Mouse (Mus musculus): ENCODE results near the gene Tcf20. TPM values are rescaled to one million over a fixed set of nuclear protein-coding genes. Genes with fewer than 3 reads are reported as not detected.

Gene Tcf20
- total and polyA plus RNA-seq, 3 experiments, result 24.2 to 146 (median 128) TPM

DNA sequence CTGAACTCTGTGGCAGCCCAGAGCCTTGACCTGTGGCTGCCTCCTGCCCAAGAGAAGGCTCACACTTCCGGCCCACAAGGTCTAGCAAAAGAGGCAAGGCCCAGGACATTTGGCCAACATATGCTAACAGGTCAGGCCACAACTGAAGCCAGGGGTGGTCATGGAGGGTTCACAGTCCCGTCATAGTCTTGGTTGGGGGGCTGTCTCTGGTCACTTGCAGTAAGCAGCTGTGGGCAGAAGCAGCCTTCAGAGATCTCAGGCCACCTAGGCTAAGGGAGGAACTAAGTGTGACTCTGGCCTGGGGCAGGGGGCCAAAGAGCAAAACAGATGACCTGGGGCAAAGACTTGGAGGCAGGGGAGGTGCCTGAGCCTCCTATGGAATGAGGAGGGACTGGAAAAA lies 77.1 kb downstream of the Tcf20 start:
- DNase-seq (ENCODE audit: low spot score), result no peak
- peaks cover 46% of the 10 kb centered on the region for H3K27me3 ChIP-seq (ENCODE audit: insufficient read depth, low read length)
- no peak for ATAC-seq (ENCODE audit: extremely low read depth, insufficient number of reproducible peaks, low FRiP score, poor library complexity, severe bottlenecking)

DNA sequence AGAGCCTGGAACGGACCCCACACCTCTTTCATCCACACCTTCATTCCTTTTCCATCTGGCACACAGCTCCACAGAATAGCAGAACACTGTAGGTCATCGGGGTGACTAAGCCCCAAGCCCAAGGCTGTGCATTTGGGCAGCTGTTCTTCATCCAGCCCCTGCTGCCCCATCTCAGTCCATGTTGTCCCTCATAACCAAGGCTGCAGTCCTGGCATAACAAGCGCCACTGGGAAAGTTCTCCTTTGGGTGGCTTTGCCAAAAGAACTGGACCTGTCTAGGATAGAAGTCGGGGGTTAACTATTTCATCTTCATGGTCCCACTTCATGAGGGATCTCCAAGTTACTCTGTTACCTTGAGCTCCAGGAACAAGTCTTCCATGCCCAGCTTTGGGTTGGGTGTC lies 77.9 kb downstream of the Tcf20 start:
- peaks cover 4% of the 10 kb centered on the region for H3K36me3 ChIP-seq (replicated peaks)
- no peak for ATAC-seq (ENCODE audit: extremely low read depth, insufficient number of reproducible peaks, low FRiP score, poor library complexity, severe bottlenecking)
- TF ChIP-seq GATA1 (IDR thresholded peaks at IDR 0.05; ENCODE audit: borderline replicate concordance, low read length) (no peak), GATA2 (IDR thresholded peaks at IDR 0.05; ENCODE audit: borderline replicate concordance, low read depth, low read length) (no peak), TAL1 (conservative IDR thresholded peaks at IDR 0.05; ENCODE audit: low read depth, low read length) (no peak), CTCF (IDR thresholded peaks at IDR 0.05; ENCODE audit: low read depth, low read length) (no peak), POLR2AphosphoS5 (IDR thresholded peaks at IDR 0.05; ENCODE audit: insufficient replicate concordance, low read depth, low read length) (no peak)
- peaks cover 9% of the 10 kb centered on the region for H3K4me1 ChIP-seq (ENCODE audit: insufficient read depth, low read depth, low read length)
- H3K9me3 ChIP-seq (replicated peaks), result no peaks in the 10 kb centered on the region
- no peak overlapping the region for H3K4me3 ChIP-seq (ENCODE audit: low read depth, low read length)
- no peak for DNase-seq (ENCODE audit: low spot score)
- H3K27me3 ChIP-seq (ENCODE audit: insufficient read depth, low read length), result peaks cover 46% of the 10 kb centered on the region

More for the DNA sequence above, 77.1 kb downstream of the Tcf20 start:
- no peak overlapping the region for H3K4me3 ChIP-seq (ENCODE audit: low read depth, low read length)
- no peaks in the 10 kb centered on the region for H3K9me3 ChIP-seq (replicated peaks)
- no peak for TF ChIP-seq TAL1 (conservative IDR thresholded peaks at IDR 0.05; ENCODE audit: low read depth, low read length)
- no peak for TF ChIP-seq GATA2 (IDR thresholded peaks at IDR 0.05; ENCODE audit: borderline replicate concordance, low read depth, low read length)
- no peak for TF ChIP-seq GATA1 (IDR thresholded peaks at IDR 0.05; ENCODE audit: borderline replicate concordance, low read length)
- no peak for TF ChIP-seq POLR2AphosphoS5 (IDR thresholded peaks at IDR 0.05; ENCODE audit: insufficient replicate concordance, low read depth, low read length)
- TF ChIP-seq CTCF (IDR thresholded peaks at IDR 0.05; ENCODE audit: low read depth, low read length), result no peak
- peaks cover 11% of the 10 kb centered on the region for H3K4me1 ChIP-seq (ENCODE audit: insufficient read depth, low read depth, low read length)
- H3K36me3 ChIP-seq (replicated peaks), result no peaks in the 10 kb centered on the region

- Histone ChIP-seq H3K9me3 (replicated peaks) (no peaks in the 10 kb centered on the region), H3K36me3 (replicated peaks) (peaks cover 16% of the 10 kb centered on the region), H3K27me3 (ENCODE audit: insufficient read depth, low read length) (peaks cover 44% of the 10 kb centered on the region), H3K4me1 (ENCODE audit: insufficient read depth, low read depth, low read length) (peaks cover 4% of the 10 kb centered on the region; the same call in 1 of the 2 replicates), H3K4me3 (ENCODE audit: low read depth, low read length) (no peak overlapping the region)
- ATAC-seq (ENCODE audit: extremely low read depth, insufficient number of reproducible peaks, low FRiP score, poor library complexity, severe bottlenecking), result no peak
- TF ChIP-seq GATA1 (IDR thresholded peaks at IDR 0.05; ENCODE audit: borderline replicate concordance, low read length) (no peak), CTCF (IDR thresholded peaks at IDR 0.05; ENCODE audit: low read depth, low read length) (no peak), POLR2AphosphoS5 (IDR thresholded peaks at IDR 0.05; ENCODE audit: insufficient replicate concordance, low read depth, low read length) (no peak), GATA2 (IDR thresholded peaks at IDR 0.05; ENCODE audit: borderline replicate concordance, low read depth, low read length) (no peak), TAL1 (conservative IDR thresholded peaks at IDR 0.05; ENCODE audit: low read depth, low read length) (no peak)
- DNase-seq (ENCODE audit: low spot score), result no peak
These were observed 79.2 kb downstream of the Tcf20 start for GRCm38 (mm10) chr15:82908521-82908920.

DNA sequence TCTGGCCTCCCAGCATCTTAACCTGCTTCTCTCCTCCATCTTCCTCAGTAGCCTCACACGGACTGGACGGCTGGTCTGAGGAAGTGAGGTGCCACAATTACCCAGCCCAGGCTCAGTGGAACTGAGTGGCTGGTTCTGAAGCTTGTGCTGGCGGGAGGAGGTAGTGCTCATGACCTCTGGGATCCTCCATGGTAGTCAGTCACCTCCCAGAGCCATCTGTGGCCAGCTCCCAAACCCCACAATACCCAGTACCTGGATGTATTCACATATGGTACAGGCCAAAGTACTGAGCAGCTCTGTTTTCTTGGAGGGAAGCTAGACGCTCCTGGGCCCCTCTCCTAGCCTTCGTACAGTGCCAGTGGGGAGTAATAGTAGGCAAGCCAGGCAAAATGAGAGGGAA lies 80.4 kb downstream of the Tcf20 start:
- H3K4me3 ChIP-seq (ENCODE audit: low read depth, low read length), result no peak overlapping the region
- TF ChIP-seq CTCF (IDR thresholded peaks at IDR 0.05; ENCODE audit: low read depth, low read length) (no peak), GATA2 (IDR thresholded peaks at IDR 0.05; ENCODE audit: borderline replicate concordance, low read depth, low read length) (no peak), POLR2AphosphoS5 (IDR thresholded peaks at IDR 0.05; ENCODE audit: insufficient replicate concordance, low read depth, low read length) (no peak)
- no peak for ATAC-seq (ENCODE audit: extremely low read depth, insufficient number of reproducible peaks, low FRiP score, poor library complexity, severe bottlenecking)
- H3K9me3 ChIP-seq (replicated peaks), result no peaks in the 10 kb centered on the region
- peaks cover 4% of the 10 kb centered on the region; the same call in 1 of the 2 replicates for H3K4me1 ChIP-seq (ENCODE audit: insufficient read depth, low read depth, low read length)
- H3K27me3 ChIP-seq (ENCODE audit: insufficient read depth, low read length), result peaks cover 35% of the 10 kb centered on the region
- no peak for DNase-seq (ENCODE audit: low spot score)
- H3K36me3 ChIP-seq (replicated peaks), result peaks cover 28% of the 10 kb centered on the region

DNA sequence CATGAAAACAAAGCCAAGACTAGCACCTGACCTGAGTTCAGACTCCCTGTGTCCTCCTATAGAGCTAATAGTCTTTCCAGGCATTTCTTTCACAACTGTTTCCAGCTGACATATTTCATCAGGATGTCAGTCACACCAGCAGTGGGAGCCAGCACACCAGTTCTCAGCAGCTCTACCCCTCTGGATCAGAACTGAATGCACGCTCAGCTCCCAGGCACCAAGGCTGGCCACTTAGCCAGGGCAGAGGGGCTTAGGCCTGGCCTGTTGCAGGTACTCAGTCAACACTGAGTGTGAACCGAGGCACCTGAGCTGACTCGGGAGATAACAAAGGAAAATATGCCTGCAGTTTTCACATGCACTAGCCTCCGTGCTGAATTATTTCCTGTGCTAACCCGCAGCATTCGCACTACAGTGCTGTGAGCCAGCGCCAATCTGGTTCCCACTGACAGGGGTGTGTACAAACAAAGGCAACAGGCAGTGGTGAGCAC lies 81.1 kb downstream of the Tcf20 start:
- H3K27me3 ChIP-seq (ENCODE audit: insufficient read depth, low read length), result peaks cover 30% of the 10 kb centered on the region
- no peak for ATAC-seq (ENCODE audit: extremely low read depth, insufficient number of reproducible peaks, low FRiP score, poor library complexity, severe bottlenecking)

GRCm38 (mm10) chr15:82905431-82906395 lies 82.0 kb downstream of the Tcf20 start:
- TF ChIP-seq TAL1 (conservative IDR thresholded peaks at IDR 0.05; ENCODE audit: low read depth, low read length) (no peak), CTCF (IDR thresholded peaks at IDR 0.05; ENCODE audit: low read depth, low read length) (no peak), POLR2AphosphoS5 (IDR thresholded peaks at IDR 0.05; ENCODE audit: insufficient replicate concordance, low read depth, low read length) (no peak), GATA2 (IDR thresholded peaks at IDR 0.05; ENCODE audit: borderline replicate concordance, low read depth, low read length) (no peak), GATA1 (IDR thresholded peaks at IDR 0.05; ENCODE audit: borderline replicate concordance, low read length) (no peak)
- no peak for DNase-seq (ENCODE audit: low spot score)
- H3K9me3 ChIP-seq (replicated peaks), result no peaks in the 10 kb centered on the region
- peaks cover 23% of the 10 kb centered on the region for H3K27me3 ChIP-seq (ENCODE audit: insufficient read depth, low read length)
- no peak overlapping the region for H3K4me3 ChIP-seq (ENCODE audit: low read depth, low read length)
- peaks cover 8% of the 10 kb centered on the region; the same call in 1 of the 2 replicates for H3K4me1 ChIP-seq (ENCODE audit: insufficient read depth, low read depth, low read length)
- no peak for ATAC-seq (ENCODE audit: extremely low read depth, insufficient number of reproducible peaks, low FRiP score, poor library complexity, severe bottlenecking)
- peaks cover 42% of the 10 kb centered on the region for H3K36me3 ChIP-seq (replicated peaks)

More for the DNA sequence above, 81.1 kb downstream of the Tcf20 start:
- Histone ChIP-seq H3K9me3 (replicated peaks) (no peaks in the 10 kb centered on the region), H3K36me3 (replicated peaks) (peaks cover 34% of the 10 kb centered on the region), H3K4me1 (ENCODE audit: insufficient read depth, low read depth, low read length) (peaks cover 4% of the 10 kb centered on the region; the same call in 1 of the 2 replicates), H3K4me3 (ENCODE audit: low read depth, low read length) (no peak overlapping the region)
- no peak for DNase-seq (ENCODE audit: low spot score)
- TF ChIP-seq POLR2AphosphoS5 (IDR thresholded peaks at IDR 0.05; ENCODE audit: insufficient replicate concordance, low read depth, low read length), result no peak
- no peak for TF ChIP-seq GATA1 (IDR thresholded peaks at IDR 0.05; ENCODE audit: borderline replicate concordance, low read length)
- TF ChIP-seq CTCF (IDR thresholded peaks at IDR 0.05; ENCODE audit: low read depth, low read length), result no peak
- no peak for TF ChIP-seq GATA2 (IDR thresholded peaks at IDR 0.05; ENCODE audit: borderline replicate concordance, low read depth, low read length)
- no peak for TF ChIP-seq TAL1 (conservative IDR thresholded peaks at IDR 0.05; ENCODE audit: low read depth, low read length)
